Mouse (Mus musculus): ENCODE measurements around the gene 9330161L09Rik.
"Not testable (repeated sequence)": the region's sequence is repeated elsewhere in the genome, so short reads cannot be mapped to it uniquely, and the experiment has no call there.

Gene 9330161L09Rik

DNA sequence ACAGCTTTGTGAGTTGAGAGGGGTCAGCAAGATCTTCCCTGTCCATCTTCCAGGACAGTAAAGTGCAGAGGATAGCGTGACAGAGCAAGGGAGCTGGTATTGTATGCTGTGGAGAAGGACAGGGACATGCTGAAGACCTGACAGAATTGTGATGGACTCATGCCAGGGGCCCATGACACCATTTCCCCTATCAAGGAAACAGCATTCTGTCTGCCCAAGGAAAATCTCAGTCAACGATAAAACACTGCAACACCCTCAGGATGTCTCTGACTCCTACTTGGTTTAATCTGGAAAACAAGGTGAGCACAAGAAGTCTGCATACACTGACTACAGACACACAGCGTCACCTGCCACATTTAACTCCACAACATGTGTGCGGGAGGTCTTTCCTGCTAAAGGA is at the start of gene 9330161L09Rik:
9330161L09Rik (minus strand) TSS at position 101 of the 400 bp plus-strand sequence.
- no peak for DNase-seq (ENCODE audit: low spot score)

- DNase-seq (ENCODE audit: low spot score), result no peak
Observed at GRCm38 (mm10) chr12:103457140-103457539, 49.5 kb upstream of the 9330161L09Rik start, which contains the start of gene Ifi27l2b. Gene Ifi27l2b, minus strand, starts transcription at chr12:103457223.

- DNase-seq (ENCODE audit: low spot score), result not testable (repeated sequence)
Observed at GRCm38 (mm10) chr12:103456727-103457126, 49.1 kb upstream of the 9330161L09Rik start.

GRCm38 (mm10) chr12:103453361-103453760 is 45.7 kb upstream of the 9330161L09Rik start:
- no peak for DNase-seq (ENCODE audit: low spot score)

- no peak for DNase-seq (ENCODE audit: low spot score)
Observed at GRCm38 (mm10) chr12:103445060-103445459, 37.4 kb upstream of the 9330161L09Rik start.

- DNase-seq (ENCODE audit: low spot score), result not testable (repeated sequence)
Observed at GRCm38 (mm10) chr12:103444261-103444660, 36.6 kb upstream of the 9330161L09Rik start.

DNA sequence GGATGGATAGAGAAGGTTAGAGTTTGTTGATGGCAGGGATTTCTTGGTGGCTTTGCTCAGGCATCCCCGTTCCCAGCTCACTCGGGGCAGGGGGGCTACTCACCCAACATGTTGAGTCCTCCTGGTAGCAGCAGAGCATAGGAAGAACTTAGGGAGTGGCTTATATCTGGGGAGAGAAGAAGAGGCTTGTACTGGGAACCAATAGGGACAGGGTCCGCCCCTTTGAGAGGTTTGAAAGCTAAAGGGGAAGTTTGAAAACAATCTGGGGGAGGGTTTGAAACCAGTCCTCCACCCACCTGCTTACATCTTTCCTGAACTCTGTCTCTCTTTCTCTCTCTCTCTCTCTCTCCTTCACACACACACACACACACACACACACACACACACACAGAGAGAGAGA is 35.9 kb upstream of the 9330161L09Rik start, which contains the start of gene Ifi27l2a:
Ifi27l2a (minus strand) TSS at position 157 of the 400 bp plus-strand sequence.
- no peak for DNase-seq (ENCODE audit: low spot score)

DNA sequence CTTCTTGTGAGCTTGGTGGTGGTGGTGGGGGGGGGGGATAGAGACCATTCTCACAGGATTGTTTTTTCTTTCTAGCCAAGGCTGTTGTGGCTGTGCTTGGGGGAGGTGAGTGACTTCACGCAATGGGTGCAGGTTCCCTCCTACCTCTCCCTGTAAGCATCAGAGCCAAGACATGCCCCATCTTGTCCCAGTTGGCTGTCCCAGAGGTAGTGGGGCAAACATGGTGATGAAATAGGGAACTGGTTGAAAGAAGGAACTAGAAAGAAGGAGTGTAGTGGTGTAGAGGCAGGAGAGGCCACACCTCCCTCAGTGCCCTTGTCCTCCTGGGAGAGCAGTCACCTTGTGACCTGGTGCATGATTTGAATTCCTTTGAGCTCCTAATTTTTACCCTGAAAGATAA is 30.0 kb upstream of the 9330161L09Rik start:
- no peak for DNase-seq (ENCODE audit: low spot score)

GRCm38 (mm10) chr12:103434861-103435260 is 27.2 kb upstream of the 9330161L09Rik start:
- DNase-seq (ENCODE audit: low spot score), result no peak

GRCm38 (mm10) chr12:103433986-103434731 is 26.5 kb upstream of the 9330161L09Rik start, which contains the start of gene Ifi27:
Gene Ifi27, plus strand, starts transcription at chr12:103434211.
- DNase-seq (ENCODE audit: low spot score), result peak; percentile 63

GRCm38 (mm10) chr12:103433430-103433829 is 25.8 kb upstream of the 9330161L09Rik start:
- DNase-seq (ENCODE audit: low spot score), result no peak

- DNase-seq (ENCODE audit: low spot score), result no peak
Observed at GRCm38 (mm10) chr12:103426710-103427109, 19.1 kb upstream of the 9330161L09Rik start.

DNA sequence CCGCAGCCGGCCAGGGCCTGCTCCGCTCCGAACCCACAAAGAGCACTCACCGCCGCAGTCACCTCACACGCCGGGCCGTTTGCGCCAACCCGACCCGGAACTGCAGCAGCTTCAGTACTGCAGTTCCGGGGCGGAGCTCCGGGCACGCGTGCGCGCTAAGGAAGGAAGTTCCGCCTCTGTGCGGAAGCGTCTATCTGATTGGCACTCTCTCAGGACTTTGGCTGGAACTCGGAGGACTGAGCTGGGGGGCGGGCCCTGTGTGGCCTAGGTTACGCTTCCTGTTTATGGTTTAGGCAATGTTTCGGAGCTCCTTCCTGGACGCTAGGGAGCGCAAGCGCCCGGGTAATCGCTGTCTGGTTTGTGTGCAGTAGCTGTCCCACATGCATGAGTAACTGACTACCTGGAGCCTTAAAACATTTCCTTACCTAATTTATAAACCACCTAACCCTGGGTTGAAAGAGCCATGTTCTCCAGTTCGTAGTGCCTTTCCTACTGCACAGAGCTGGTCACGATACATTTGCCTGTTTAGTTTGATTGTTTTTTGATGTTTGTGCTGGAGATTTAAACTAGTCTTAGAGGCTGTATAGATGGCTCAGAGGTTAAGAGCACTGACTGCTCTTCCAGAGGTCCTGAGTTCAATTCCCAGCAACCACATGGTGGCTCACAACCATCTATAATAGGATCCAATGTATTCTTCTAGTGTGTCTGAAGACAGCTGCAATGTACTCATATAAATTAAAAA is 18.3 kb upstream of the 9330161L09Rik start, which contains the start of gene Ddx24:
Ddx24 (minus strand) TSS at position 102 of the 742 bp plus-strand sequence.
- DNase-seq (ENCODE audit: low spot score), result peak; percentile 95

DNA sequence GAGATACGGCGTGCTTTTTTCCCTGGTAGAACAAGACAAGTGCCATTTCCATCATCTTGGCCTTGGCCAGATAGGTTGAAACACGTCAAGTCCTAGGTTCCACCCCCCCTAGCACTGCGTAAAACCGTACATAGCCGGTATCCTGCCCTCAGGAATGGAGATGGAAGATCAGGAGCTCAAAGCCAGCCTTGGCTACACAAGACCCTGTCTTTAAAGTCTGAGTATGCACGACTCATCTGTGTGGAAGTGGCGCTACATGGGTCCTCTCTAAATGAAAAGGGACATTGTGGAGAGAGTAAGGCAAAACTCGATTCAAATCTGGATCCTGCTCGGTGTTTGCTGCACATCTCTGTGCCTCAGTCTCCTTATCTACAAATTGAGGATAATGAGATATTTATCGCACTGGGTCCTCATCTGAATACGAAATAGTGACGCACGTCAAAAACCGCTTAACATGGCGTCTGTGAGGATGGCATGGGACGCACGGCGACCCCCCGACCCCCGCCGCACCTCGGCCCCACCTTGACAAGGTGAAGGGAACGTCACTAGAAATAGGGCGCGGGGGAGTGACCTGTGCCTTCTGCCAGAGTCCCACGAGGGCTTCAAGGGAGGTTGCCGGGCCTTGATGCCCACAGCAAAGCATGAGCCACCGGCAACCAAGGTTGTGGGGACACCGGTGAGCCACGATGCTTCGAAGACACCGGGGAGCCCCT is 17.6 kb upstream of the 9330161L09Rik start:
- no peak for DNase-seq (ENCODE audit: low spot score)

DNA sequence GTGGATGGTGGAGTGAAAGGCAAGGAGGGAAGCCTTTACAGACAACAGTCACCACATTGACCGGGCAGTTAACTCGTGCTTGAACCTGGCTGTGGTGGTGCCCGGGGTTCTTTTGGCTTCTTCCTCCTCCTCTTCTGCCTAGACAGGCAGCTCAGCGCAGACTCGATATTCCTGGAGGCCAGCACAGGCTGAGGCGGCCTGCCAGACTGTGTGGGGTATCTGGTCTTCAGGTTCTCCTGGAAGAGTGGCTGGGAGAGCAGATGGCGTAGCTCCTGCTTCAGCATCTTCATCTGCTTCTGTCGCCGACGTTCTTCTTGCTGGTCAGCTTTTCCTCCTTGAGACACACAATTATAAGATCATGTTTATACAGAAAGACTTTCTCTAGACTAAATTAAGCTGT is 524 bp upstream of the 9330161L09Rik start:
- DNase-seq (ENCODE audit: low spot score), result no peak

DNA sequence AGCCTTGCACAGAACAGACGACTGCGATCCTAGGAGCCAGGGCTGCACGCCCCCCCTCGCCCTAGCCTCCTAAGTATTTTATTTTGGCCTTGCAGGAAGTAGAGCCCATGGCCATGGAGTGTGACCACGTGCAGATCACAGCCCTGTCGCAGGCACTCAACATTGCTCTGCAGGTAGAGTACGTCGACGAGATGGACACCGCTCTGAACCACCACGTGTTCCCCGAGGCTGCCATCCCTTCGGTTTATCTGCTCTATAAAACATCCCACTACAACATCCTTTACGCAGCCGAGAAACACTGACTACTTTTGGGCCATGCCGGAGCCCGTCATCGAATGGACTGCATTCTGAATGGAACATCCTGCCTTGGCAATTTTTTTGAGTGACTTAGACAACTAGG is 3.5 kb downstream of the 9330161L09Rik start:
- no peak for DNase-seq (ENCODE audit: low spot score)

GRCm38 (mm10) chr12:103396751-103397150 is 10.9 kb downstream of the 9330161L09Rik start:
- DNase-seq (ENCODE audit: low spot score), result no peak

DNA sequence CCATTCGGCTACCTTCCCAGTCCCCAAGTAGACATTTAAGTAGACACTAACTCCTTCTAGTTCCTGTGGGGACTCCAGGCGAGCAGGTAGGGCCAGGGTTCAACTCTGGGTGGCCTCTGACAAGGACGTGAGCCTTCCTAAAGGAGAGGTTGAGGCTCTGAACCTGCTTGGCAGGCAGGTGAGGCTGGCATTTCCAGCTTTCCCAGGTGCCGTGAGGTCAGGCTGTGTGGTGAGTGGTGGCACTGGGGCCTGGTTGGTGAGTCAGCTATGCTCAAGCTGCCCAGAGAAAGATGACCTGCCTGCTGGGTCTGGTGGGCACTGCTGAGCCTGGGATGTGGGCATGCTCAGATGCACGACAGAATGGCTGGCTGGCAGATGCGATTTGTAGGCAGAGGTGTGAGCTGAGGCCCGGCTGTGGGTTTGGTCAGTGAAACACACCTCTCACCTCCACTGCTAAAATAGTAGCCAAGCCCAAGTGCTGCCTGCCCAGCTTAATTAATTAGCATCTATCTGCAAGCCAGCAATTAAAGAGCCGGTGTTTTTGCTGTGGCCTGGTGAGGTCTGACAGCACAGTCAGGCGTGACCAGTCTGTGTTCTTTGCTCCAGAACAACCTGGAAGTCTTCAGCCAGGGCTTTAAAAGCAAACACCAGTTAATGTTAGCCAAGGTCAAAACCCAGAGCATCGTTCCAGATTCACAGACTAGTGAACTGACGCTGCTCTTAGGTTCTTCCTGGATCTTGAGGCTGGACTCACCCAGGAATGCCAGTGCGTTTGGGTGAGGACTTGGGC is 11.9 kb downstream of the 9330161L09Rik start:
- no peak for DNase-seq (ENCODE audit: low spot score)

- no peak for DNase-seq (ENCODE audit: low spot score)
Observed at GRCm38 (mm10) chr12:103393528-103393927, 14.1 kb downstream of the 9330161L09Rik start.

DNA sequence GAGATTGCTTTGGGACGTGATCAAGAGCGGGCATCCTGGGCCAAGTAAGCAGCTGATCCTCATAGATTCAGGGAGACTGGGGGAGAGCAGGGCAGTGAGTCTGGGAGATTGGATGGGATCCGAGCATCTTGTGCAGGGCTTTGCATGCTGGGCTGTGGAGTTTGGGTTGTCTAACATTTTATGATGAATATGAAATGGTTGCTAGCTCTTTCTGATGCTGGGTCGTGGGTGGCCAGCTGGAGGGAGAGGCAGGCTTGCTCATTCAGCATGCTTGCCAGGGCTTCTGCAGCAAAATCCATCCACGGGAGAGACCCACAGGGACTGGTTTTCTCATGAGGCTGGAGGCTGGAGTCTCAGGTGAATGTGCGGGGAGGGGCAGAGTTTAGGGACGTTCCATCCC is 16.5 kb downstream of the 9330161L09Rik start:
- no peak for DNase-seq (ENCODE audit: low spot score)

DNA sequence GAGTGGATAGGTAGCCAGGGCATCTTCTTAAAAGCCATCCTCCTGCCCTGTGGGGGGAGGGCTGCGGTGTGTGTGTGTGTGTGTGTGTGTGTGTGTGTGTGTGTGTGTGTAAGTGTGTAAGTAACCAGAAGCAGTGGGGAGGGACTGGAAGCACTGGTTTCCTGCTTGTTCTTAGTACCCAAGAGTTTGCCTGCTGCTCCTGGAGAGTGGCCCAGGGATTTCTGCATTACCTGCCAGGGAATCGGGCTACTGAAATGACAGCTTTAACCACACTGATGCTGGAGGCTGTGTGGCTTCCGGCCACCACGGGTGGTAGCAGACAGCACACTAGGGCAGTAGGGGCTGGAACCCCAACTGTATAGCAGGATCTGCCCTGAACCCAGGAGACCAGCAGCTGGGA is 17.6 kb downstream of the 9330161L09Rik start:
- DNase-seq (ENCODE audit: low spot score), result no peak
